Mouse (Mus musculus) kidney, adult 2 months (tissue): ENCODE results near the gene Serpina3c.

Experiments used
- CTCF ChIP-seq: fragments of 200-500 bp; conservative IDR thresholded peaks from 2 replicates; pipeline ENCODE4 v1.5.1; 2011; ENCODE audit warnings: low read depth, mild to moderate bottlenecking, control low read depth, low read length, moderate library complexity, mixed read lengths; ENCODE audit not compliant: insufficient read depth, insufficient read length
- POLR2A ChIP-seq: fragments of 200-500 bp; IDR thresholded peaks from one replicate; pipeline ENCODE4 v1.6.1; 2011; ENCODE audit warnings: low read depth, low read length, control low read depth

- TF ChIP-seq CTCF, result no peak
- no peak for TF ChIP-seq POLR2A
These were observed 35.6 kb upstream of the Serpina3c start for GRCm38 (mm10) chr12:104189246-104189645.
